Mouse (Mus musculus) neural tube, embryonic 10.5 days (tissue): ENCODE measurements around the gene Swap70.

Experiments used
- DNase-seq: peaks from one replicate; pipeline ENCODE4 v3.0.0-alpha.2; 2017; ENCODE audit warnings: low spot score; ENCODE audit errors: extremely low spot score

Swap70 gene

GRCm38 (mm10) chr7:110237837-110238451, 16.4 kb downstream of the Swap70 start:
- no peak for DNase-seq

- no peak for DNase-seq
Measured at GRCm38 (mm10) chr7:110239590-110239989, 18.1 kb downstream of the Swap70 start.

- no peak for DNase-seq
Measured at GRCm38 (mm10) chr7:110241472-110242289, 20.2 kb downstream of the Swap70 start.

GRCm38 (mm10) chr7:110242290-110242581, 20.7 kb downstream of the Swap70 start:
- no peak for DNase-seq

- no peak for DNase-seq
Measured at GRCm38 (mm10) chr7:110245128-110245527, 23.6 kb downstream of the Swap70 start.

GRCm38 (mm10) chr7:110246526-110246925, 25.0 kb downstream of the Swap70 start:
- no peak for DNase-seq

GRCm38 (mm10) chr7:110247801-110248200, 26.3 kb downstream of the Swap70 start:
- DNase-seq: no peak

GRCm38 (mm10) chr7:110248677-110249076, 27.2 kb downstream of the Swap70 start:
- no peak for DNase-seq

- DNase-seq: no peak
Measured at GRCm38 (mm10) chr7:110253861-110254260, 32.4 kb downstream of the Swap70 start.

GRCm38 (mm10) chr7:110254395-110254794, 32.9 kb downstream of the Swap70 start:
- DNase-seq: no peak

GRCm38 (mm10) chr7:110257059-110257458, 35.5 kb downstream of the Swap70 start:
- DNase-seq: no peak

GRCm38 (mm10) chr7:110258196-110258950, 36.9 kb downstream of the Swap70 start:
- DNase-seq: no peak

- DNase-seq: no peak
Measured at GRCm38 (mm10) chr7:110259966-110260711, 38.6 kb downstream of the Swap70 start.

GRCm38 (mm10) chr7:110261807-110262206, 40.3 kb downstream of the Swap70 start:
- DNase-seq: no peak

- DNase-seq: no peak
Measured at GRCm38 (mm10) chr7:110262661-110263060, 41.1 kb downstream of the Swap70 start.

GRCm38 (mm10) chr7:110263474-110263873, 42.0 kb downstream of the Swap70 start:
- no peak for DNase-seq

GRCm38 (mm10) chr7:110265796-110266195, 44.3 kb downstream of the Swap70 start:
- peak; percentile 83 for DNase-seq

GRCm38 (mm10) chr7:110267014-110267413, 45.5 kb downstream of the Swap70 start:
- no peak for DNase-seq

GRCm38 (mm10) chr7:110267994-110268393, 46.5 kb downstream of the Swap70 start:
- DNase-seq: no peak

GRCm38 (mm10) chr7:110268511-110268910, 47.0 kb downstream of the Swap70 start:
- no peak for DNase-seq

- DNase-seq: no peak
Measured at GRCm38 (mm10) chr7:110269777-110270176, 48.3 kb downstream of the Swap70 start.

GRCm38 (mm10) chr7:110270455-110270854, 48.9 kb downstream of the Swap70 start:
- no peak for DNase-seq
